Mouse (Mus musculus) hindbrain, postnatal 0 days (tissue): ENCODE data around the gene Rnase12. TPM values are rescaled to one million over a fixed set of nuclear protein-coding genes. Genes with fewer than 3 reads are reported as not detected.
"Not testable (repeated sequence)": the region's sequence is repeated elsewhere in the genome, so short reads cannot be mapped to it uniquely, and the experiment has no call there.

Source experiments
- ATAC-seq: fragments of 200-750 bp; cut with Nextera tagmentation; 2 replicates; pipeline ENCODE4 v1.8.0; 2017; ENCODE audit warnings: mild to moderate bottlenecking, moderate TSS enrichment, moderate library complexity
- DNase-seq: peaks from one replicate; pipeline ENCODE4 v3.0.0-alpha.2; 2015; ENCODE audit warnings: low spot score
- H3K27ac ChIP-seq: fragments of 300-500 bp; sonication (generic); 2 replicates; pipeline ENCODE4 v1.5.1; 2014; ENCODE audit warnings: mild to moderate bottlenecking
- H3K27me3 ChIP-seq: fragments of 300-500 bp; sonication (generic); 2 replicates; pipeline ENCODE4 v1.6.1; 2014; ENCODE audit warnings: low read length, mixed read lengths; ENCODE audit not compliant: insufficient read depth
- H3K36me3 ChIP-seq: fragments of 300-500 bp; sonication (generic); 2 replicates; pipeline ENCODE4 v1.6.1; 2014; ENCODE audit warnings: low read length, mixed read lengths; ENCODE audit not compliant: insufficient read depth
- H3K4me1 ChIP-seq: fragments of 300-500 bp; sonication (generic); 2 replicates; pipeline ENCODE4 v1.6.1; 2014; ENCODE audit warnings: antibody characterized with exemption, low read length, mixed read lengths; ENCODE audit not compliant: insufficient read depth
- H3K4me2 ChIP-seq: fragments of 300-500 bp; sonication (generic); 2 replicates; pipeline ENCODE4 v1.6.1; 2014; ENCODE audit warnings: low read depth, mild to moderate bottlenecking, low read length, moderate library complexity, mixed read lengths
- H3K4me3 ChIP-seq: fragments of 300-500 bp; sonication (generic); 2 replicates; pipeline ENCODE4 v1.5.1; 2014; ENCODE audit warnings: low read length
- H3K9ac ChIP-seq: fragments of 300-500 bp; sonication (generic); replicated peaks from 2 replicates; pipeline ENCODE4 v1.6.1; 2014; ENCODE audit warnings: mild to moderate bottlenecking, low read length, moderate library complexity, mixed read lengths
- H3K9me3 ChIP-seq: fragments of 300-500 bp; sonication (generic); 2 replicates; pipeline ENCODE4 v1.6.1; 2016; ENCODE audit warnings: low read length, mixed read lengths
- CTCF ChIP-seq: IDR thresholded peaks from 2 replicates; pipeline ENCODE4 v1.5.1; 2016; ENCODE audit warnings: antibody characterized with exemption, control low read depth, low read depth
- WGBS: fragments of 180-500 bp; shearing (Covaris S2); extraction: QIAGEN DNeasy Blood & Tissue Kit; methylation state at CpG from one replicate; pipeline ENCODE4 v1.1.7; 2014; 5-methylcytosine and 5-hydroxymethylcytosine counted together
- polyA plus RNA-seq: library from polyadenylated mRNA; unstranded; fragments of >200 nt; fragmentation: Nextera tagmentation; extraction: Ambion mirVana; gene quantifications from 2 replicates; pipeline ENCODE4 v1.2.1, GENCODE M21; 2015
- total RNA-seq: library from RNA; depleted of rRNA; stranded (reverse); fragments of >200 nt; gene quantifications from 2 replicates; pipeline ENCODE4 v1.2.3, GENCODE M21; 2014; rRNA removed

The Rnase12 gene
- not detected in 2 replicates for total RNA-seq
- polyA plus RNA-seq = 0.29 TPM in 1 of 2 replicates, not detected in the other

DNA sequence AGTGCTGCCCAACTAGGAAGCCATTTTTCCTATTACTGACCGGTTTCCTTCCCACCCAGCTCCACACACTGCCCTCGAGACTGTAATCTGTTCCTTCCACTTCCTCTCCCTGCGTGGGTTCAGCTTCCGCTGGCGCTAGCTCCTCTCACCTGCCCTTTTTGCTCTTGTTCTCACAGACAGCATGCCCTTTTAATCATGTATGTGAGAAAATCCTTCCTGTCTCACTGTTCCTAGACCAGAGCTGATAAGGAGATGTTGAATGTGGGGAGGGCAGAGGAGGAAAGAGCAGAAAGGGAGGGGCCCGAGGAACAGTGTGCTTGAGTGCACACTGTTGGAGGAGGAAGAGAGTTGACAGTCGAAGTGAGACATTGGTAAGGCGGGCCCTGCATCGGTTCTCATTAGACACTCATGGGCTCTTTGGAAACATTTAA lies at the start of gene Rnase12:
Rnase12 (minus strand) TSS at position 261 of the 431 bp plus-strand sequence.
- Histone ChIP-seq H3K9ac (no peak within 1 kb of the TSS), H3K36me3 (no peaks in the 10 kb centered on the region), H3K9me3 (no peaks in the 10 kb centered on the region), H3K4me2 (no peak within 1 kb of the TSS), H3K27me3 (no peaks in the 10 kb centered on the region), H3K4me3 (no peak within 1 kb of the TSS), H3K27ac (no peak within 1 kb of the TSS), H3K4me1 (no peaks in the 10 kb centered on the region)
- ATAC-seq = no peak
- DNase-seq = no peak
- no peak for TF ChIP-seq CTCF
- 69% methylated on average over 9 of the region's 9 CpGs for WGBS

DNA sequence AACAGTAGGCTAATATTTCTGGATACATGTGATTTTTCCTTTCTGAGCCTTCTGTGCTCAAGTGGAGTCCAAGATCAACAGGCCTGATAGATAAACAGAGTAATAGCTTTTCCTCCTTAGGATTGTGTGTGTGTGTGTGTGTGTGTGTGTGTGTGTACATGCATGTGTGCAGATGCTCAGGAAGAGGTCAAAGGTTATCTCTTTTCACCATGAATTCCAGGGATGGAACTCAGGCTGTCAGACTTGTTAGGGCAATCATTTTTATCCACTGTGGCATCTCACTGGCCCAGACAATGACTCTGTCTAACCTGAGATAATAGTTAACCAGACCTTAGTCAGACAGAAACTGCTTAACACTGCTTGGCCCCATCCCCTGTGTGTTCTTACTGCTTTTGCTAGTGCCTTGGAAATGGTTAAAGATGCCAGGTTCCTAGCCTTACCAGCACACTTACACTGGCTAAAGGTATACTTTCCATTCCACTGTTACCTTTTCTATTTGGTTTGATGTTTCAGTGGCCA lies 49.0 kb upstream of the Rnase12 start:
- no peak overlapping the region for H3K27ac ChIP-seq
- no peaks in the 10 kb centered on the region for H3K27me3 ChIP-seq
- no peaks in the 10 kb centered on the region for H3K36me3 ChIP-seq
- H3K4me3 ChIP-seq = no peak overlapping the region
- no peak overlapping the region for H3K4me2 ChIP-seq
- H3K9ac ChIP-seq = no peak overlapping the region
- no peaks in the 10 kb centered on the region for H3K9me3 ChIP-seq
- DNase-seq (no peak), ATAC-seq (no peak)
- TF ChIP-seq CTCF = no peak
- H3K4me1 ChIP-seq = no peaks in the 10 kb centered on the region

DNA sequence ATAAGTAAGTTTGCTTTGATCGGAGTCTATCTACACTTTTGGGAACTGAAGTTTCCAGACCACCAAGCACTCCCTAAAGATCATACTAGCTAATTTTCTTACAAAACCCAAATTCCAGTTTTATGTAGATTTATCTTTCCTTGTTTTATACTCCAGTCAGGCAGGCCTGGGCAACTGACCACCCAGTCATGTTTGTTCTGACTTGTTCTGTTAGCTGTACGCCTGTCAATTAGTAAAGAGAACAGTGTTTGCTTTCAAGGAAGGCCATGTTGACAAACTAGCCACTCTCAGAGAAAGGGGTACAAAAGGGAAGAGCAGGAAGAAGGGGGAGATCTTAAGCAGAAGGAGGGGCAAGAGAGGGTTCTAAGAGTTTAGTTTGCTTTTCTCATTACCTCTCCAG lies 46.9 kb upstream of the Rnase12 start:
- no peaks in the 10 kb centered on the region for H3K4me1 ChIP-seq
- H3K27ac ChIP-seq = no peak overlapping the region
- no peak overlapping the region for H3K4me2 ChIP-seq
- no peak overlapping the region for H3K9ac ChIP-seq
- ATAC-seq (no peak), DNase-seq (no peak)
- H3K36me3 ChIP-seq = no peaks in the 10 kb centered on the region
- H3K9me3 ChIP-seq = no peaks in the 10 kb centered on the region
- no peaks in the 10 kb centered on the region for H3K27me3 ChIP-seq
- no peak overlapping the region for H3K4me3 ChIP-seq
- TF ChIP-seq CTCF = no peak
- WGBS = 88% methylated on average over 2 of the region's 2 CpGs

DNA sequence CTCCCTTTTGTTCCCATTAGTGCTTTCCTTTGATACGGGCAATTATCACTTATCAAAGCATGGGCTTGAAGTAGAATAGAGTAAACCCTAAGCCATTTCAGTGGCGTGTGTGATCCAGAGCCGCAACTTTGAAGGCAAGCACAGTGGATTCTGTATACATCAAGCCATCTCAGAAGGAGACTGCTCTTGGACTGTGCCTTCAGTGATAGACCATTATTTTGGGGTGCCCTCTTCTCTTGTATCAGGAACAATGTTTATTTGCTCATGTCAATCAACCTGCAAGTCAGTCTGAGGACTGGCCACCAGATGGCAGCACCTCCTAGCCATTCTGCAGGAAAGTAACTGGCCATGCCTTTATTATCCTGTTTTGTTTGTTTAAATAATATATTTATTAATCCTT lies 45.8 kb upstream of the Rnase12 start:
- H3K4me1 ChIP-seq = no peaks in the 10 kb centered on the region
- peak; percentile 88 for TF ChIP-seq CTCF
- H3K27me3 ChIP-seq = no peaks in the 10 kb centered on the region
- H3K9ac ChIP-seq = no peak overlapping the region
- peak; percentile 38 for ATAC-seq
- 57% methylated on average over 3 of the region's 3 CpGs for WGBS
- H3K27ac ChIP-seq = no peak overlapping the region
- no peaks in the 10 kb centered on the region for H3K36me3 ChIP-seq
- DNase-seq = peak; percentile 80
- no peak overlapping the region for H3K4me2 ChIP-seq
- H3K4me3 ChIP-seq = no peak overlapping the region
- H3K9me3 ChIP-seq = no peaks in the 10 kb centered on the region

DNA sequence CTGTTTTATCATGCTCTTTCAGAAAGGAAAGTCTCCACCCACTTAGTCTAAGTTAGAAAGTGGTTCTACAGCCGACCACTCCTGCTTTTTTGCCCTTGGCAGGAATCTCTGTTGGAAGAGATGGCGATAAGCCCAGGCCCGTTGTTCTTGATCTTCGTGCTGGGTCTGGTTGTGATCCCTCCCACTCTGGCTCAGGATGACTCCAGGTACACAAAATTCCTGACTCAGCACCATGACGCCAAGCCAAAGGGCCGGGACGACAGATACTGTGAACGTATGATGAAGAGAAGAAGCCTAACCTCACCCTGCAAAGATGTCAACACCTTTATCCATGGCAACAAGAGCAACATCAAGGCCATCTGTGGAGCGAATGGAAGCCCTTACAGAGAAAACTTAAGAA lies 43.8 kb upstream of the Rnase12 start:
- ATAC-seq = no peak
- DNase-seq = no peak
- Histone ChIP-seq H3K36me3 (no peaks in the 10 kb centered on the region), H3K9ac (no peak overlapping the region), H3K4me1 (no peaks in the 10 kb centered on the region), H3K27ac (no peak overlapping the region), H3K9me3 (no peaks in the 10 kb centered on the region), H3K27me3 (no peaks in the 10 kb centered on the region), H3K4me2 (no peak overlapping the region), H3K4me3 (no peak overlapping the region)
- TF ChIP-seq CTCF = no peak
- 67% methylated on average over 9 of the region's 9 CpGs for WGBS

DNA sequence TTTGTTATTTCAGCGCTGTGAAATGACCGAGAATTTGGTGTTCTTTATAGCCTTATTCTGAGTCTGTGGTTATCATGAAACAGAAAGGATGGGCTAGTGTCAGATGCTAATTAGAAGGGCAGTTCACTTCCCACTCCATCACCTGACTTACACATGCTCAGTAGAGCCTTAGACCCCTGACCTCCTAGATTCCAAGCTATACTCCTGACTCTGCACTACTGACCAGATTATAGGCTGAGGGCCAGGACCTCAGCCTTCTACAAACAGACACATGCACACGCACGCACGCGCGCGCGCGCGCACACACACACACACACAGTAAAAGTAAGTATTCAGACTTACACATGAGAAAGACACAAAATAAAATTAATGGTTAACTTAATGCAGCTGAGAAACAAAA lies 41.5 kb upstream of the Rnase12 start:
- DNase-seq (no peak), ATAC-seq (no peak)
- Histone ChIP-seq H3K4me3 (no peak overlapping the region), H3K4me1 (no peaks in the 10 kb centered on the region), H3K4me2 (no peak overlapping the region), H3K27ac (no peak overlapping the region), H3K9ac (no peak overlapping the region), H3K27me3 (no peaks in the 10 kb centered on the region), H3K9me3 (no peaks in the 10 kb centered on the region), H3K36me3 (no peaks in the 10 kb centered on the region)
- TF ChIP-seq CTCF = no peak
- WGBS = 93% methylated on average over 11 of the region's 11 CpGs

DNA sequence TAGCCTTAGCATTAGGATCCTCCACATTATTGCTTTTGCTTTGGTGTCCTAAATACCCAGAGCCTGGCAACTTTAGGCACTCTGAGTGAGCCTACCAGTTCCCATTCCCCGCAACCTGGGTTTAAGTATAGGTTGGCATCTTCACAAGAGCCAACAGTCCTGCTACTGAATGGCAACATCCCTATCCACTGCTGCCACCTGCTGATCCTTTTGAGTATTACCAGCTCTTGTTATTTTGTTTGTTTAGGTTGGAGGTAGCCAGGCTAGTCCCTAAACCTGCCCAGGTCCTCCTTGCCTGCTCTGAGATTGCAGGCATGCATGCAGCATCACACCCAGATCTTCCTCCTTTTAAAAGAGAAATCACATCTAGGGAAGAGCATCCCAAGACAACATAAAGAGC lies 40.8 kb upstream of the Rnase12 start:
- H3K36me3 ChIP-seq, H3K4me2 ChIP-seq, H3K4me1 ChIP-seq, H3K27me3 ChIP-seq, H3K4me3 ChIP-seq, H3K9me3 ChIP-seq, H3K9ac ChIP-seq, H3K27ac ChIP-seq: not testable (repeated sequence)
- peak; percentile 51 for DNase-seq
- TF ChIP-seq CTCF = peak; percentile 76
- ATAC-seq = peak; percentile 59
- WGBS = 30% methylated on average over 1 of the region's 1 CpGs
